Mouse (Mus musculus) thymus, postnatal 36 days (tissue): ENCODE measurements around the gene Utf1.

Experiments
- DNase-seq, 2 experiments: peaks; one replicate each; pipeline ENCODE4 v3.0.0; 2022; ENCODE audit warnings: mixed read lengths in 2 of 2

Gene Utf1

DNA sequence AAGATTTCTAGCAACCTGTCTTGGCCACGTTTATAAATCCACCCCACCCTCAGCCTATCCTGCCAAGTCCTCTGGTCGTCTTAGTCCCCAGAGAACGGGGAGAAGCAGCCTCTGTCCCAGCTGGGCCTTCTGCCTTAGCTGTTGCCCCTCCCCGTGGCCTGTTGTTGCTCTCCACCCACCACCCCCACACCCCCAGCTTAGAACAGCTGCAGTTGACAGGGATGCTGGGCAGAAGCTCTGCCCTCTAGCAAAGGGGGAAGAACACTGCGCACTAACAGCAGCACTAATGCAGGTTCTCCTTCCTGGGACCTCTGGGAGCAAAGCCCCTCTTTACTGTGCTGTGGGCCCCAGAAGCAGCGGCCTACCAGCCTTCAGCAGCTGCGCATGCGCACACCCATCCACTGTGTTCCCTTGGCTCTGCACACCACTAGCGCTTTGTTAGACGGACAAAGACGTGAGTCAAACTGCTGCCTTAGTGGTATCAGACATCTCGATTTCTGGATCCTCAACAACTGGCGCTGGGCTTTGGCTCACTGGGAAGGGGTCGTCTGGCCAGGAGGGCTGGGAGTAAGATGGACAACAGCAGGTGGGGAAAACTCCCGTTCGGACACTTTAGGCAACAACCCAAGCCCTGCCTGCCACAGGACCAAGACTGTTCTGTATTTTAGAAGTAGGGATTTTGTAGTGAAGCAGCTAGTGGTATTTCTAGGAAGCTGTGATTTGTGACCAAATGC is 2.9 kb upstream of the Utf1 start:
- no peak for DNase-seq

DNA sequence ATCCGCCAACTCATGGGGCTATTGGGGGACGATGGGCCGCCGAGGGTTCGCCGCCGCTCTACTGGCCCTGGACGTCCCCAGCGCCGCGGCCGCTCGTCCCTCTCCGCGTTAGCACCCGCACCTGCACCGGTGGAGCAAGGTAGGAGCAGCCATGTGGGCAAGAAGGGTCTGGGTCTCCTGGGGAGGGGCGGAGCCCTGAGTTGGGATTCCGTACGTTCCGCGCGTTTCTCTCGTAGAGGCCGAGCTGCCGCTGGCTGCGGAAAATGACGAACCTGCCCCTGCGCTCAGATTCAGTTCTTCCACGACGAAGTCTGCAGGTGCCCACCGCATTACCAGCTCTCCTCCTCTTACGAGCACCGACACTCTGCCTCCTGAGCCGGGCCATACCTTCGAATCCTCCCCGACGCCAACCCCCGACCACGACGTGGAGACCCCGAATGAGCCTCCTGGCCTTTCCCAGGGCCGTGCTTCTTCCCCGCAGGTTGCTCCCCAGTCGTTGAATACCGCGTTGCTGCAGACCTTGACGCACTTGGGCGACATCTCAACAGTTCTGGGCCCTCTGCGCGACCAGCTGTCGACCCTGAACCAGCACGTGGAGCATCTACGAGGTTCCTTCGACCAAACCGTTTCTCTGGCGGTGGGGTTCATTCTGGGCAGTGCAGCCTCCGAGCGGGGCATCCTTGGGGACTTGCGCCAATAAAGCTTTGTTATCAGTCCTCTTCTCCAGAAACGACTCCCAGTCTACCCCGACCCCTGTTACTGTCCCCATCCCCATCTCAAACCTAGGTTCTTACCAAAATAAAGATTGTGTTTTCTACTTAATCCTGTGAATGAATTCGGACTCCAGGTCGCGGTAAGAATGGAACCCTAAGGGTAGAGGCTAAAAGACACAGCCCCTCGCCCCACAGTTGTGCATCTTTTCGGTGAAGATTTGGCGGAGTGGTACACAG is 977 bp downstream of the Utf1 start:
- DNase-seq: no peak

DNA sequence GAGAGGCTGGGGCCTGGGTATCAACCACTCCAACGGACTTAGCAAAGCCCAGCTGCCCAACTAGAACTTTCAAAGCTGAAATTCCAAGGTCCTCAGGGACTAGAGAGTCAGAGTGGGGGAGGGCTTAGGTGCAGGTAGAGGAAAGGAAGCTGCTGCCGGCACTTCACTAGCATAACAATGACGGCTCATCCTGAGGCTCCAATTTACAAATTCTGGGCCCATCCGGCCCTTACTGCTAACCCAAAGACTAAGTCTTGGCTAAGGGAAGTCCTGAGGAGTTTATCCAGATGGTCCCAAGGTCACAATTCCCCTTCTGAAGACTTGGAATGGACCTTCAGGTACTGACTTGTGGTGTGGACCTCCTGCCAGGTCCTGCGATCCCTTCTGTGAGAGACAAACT is 1.9 kb downstream of the Utf1 start:
- no peak for DNase-seq

DNA sequence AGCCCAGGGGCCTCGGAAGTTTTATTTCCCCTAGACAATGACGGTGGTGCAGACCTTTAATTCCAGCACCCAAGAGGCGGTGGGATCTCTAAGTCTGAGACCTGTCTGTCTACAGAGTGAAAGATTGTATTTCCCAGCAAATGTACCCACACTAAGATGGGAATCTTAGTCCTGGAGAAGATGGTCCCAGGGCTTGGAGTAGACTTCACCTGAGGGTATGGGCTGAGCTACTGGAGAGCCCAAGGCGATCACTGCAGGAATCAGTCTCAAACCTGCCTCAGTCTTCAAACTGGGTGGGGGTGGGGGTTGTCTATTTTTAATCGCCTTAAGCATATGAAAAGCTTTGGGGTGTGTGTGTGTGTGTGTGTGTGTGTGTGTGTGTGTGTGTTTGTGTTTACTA is 2.4 kb downstream of the Utf1 start:
- DNase-seq: no peak

DNA sequence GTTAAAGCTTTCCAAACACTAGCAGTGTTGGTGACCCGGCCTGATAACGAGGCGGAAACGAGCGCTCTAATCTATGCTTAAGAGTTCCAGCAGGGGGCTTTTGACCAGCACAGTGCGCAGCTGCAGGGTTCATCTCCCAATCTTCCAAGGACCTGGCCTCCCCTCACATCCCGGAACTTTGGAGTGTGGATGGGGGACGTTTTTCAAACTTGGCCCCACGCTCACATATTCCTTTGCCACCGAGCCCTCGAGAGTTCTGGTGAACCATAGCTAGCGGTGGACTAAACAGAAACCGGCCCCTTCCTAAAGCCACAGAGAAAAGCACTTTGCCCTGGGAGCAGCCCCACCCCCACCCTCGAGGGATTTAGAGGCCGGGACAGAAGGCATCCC is 6.3 kb downstream of the Utf1 start:
- DNase-seq: peak in 1 of 2 experiments; percentile 25

DNA sequence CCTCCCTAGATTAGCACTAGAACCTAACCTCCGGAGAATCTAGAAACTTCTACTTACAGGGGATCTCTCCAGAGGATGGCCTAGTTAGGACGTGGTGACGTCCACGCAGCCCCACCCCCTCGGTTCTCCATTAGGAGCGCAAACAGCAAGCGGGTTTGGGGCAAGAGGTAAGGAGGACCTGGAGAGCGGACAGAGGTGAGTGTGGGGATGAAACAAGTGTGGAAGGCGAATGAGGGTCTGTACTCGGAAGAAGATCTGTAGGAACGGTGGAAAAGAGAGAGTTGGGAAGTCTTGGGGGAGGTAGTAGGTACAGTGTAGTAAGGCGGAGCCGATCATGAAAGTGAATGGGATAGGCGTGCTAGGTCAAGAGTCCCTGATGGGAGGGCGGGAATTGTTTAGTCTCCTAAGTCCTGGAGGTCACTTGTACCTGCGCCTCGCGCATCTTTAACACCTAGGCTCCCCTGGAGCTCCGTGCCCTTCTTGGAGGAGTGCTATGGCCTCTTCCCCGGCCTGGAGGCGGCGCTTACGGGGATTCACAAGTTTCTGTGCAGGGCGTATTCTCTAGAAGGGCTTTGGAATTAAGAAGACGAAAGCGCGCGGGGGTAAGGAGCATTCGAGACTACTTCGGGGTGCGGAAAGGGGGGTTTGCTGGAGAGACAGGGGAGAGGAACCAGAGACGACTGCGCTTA is 6.8 kb downstream of the Utf1 start:
- DNase-seq: peak; percentile 27 to 33

DNA sequence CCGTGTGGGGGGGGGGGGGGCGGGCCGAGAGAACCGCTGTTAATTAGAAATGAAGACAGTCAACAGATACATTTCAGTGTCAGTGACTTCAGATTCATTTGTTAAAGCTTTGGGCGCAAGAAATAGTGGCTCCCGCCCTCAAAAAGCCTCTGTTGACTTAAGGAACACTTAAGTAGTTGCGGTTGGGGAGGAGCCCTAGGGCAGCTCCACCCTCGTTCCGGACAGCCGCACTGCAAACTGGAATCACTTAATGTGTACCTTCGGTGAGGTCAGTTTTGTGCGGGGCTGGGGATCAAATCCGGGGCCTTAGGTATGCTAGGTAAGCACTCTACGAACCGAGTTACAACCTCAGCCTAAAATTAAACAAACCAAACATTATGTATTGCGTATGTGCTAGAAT is 7.5 kb downstream of the Utf1 start:
- DNase-seq: no peak

DNA sequence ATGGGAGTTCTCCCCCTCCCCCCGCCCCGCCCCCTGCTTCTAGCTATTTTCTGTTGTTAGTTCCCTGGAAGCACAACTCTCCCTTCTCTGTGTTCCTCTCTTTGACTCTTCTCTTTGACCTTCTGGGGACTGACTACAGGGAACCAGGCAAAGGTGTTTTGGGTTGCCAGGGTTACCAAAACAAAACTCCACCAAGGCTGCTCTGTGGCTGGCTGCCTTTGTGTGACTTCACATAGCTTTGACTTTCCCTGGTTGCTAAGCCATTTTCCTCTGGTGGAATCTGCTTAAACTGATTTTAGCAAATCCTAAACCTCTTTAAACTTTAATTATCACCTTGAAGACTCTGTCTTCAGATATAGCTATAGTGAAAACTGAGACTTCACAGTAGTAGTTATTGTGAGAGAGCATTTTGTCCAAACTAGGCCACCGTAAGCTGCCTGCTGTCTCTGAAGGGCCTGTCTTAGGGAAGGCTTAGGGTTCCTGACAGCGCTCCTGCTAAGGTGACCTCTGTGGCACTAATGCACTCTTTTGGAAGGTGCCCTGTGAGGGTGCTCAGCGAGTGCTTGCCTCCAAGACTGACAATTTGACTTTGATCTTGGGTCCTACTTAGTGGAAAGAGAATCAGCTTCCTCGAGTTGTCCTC is 8.5 kb downstream of the Utf1 start:
- no peak for DNase-seq

DNA sequence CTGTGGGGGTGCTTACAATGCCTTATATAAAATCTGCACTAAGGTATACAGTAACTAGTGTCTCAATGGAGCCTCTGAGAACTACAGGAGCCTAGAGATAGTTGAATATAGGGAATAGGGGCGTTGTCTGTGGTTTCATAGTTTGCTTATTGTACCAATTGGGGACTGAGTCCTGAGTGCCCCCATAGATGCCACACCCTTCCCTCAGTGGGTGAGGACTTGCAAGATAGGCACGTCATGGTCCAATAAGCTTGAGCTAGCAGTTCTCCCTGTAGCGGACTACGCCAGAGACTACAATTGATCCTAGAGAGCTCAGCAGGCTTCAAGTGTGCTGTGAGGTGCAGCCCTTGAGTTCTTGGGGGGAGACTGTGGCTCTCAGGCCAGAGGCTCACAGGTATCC is 11.9 kb downstream of the Utf1 start:
- DNase-seq: no peak

DNA sequence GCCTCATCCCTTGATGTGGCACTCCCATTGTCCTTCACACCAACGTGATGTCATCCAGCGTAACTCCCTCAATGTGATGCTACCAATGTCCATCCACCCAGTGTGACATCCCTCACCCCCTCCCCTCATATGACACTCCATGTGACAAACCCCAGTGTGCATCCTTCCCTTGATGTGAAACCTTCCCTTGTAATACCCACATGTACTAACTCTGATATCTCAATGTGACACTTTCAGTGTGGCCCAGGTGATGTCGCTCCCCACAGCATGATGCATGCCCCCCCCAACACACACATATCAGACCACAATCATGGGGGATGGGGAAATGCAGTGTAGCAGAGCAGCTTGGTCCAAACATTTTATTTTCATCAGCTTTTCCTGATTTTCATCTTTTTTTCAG is 13.1 kb downstream of the Utf1 start:
- no peak for DNase-seq

DNA sequence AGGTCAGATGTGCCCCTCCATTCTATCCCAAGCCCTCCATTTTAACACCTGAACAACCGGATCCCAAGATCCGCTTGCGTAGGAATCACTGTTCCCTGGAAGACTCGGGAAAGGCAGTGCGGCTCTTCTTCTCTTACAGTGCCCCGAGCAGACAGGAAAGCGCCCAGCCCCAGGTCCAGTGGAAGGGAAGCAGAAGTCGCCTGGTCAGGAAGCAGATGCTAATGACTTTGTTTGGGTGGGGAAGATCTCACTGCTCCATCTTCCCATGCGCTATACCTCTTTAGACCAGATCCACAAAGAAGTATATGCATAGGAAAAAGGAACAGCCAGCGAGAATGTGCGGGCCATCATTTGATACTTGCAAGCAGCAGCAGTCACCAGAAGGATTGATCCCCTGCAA is 13.8 kb downstream of the Utf1 start:
- no peak for DNase-seq

DNA sequence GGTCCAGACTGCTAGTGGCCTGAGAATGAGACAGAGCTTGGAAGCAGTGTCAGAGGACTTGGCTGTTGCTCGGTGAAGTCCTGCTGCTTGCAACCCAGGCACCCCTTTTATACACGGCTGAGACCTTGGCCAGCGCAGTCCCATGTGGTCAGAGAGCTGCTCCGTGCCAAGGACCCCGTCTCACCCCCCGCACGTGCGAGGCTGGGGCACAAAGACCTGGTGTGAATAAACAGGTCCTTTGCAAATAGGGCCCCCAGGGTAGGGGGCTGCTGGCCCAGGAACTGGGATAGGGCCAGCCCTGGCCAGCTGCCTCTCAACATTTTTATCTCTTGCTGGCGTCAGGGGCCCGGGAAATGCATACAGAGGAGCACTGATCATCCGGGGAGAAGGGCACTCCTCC is 14.4 kb downstream of the Utf1 start:
- no peak for DNase-seq

DNA sequence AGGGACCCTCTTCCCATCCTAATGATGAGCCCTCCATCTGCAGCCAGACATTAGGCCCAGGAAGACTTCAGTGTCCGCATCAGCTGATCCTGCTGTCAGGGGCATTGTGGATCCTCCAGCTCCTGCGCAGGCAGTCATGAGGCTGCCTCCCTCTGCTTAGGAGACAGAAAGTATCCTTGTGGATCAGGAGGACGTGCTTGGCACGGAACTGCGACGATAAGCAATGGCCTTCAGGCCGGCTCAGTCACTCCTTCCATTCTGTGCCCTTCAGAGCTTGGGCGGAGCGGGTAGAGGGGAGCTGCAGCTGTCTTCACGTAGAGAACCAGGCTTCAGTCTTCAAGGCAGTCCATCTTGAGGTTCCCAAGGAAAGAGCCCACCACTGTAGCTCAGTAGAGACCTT is 17.6 kb downstream of the Utf1 start:
- DNase-seq: no peak

DNA sequence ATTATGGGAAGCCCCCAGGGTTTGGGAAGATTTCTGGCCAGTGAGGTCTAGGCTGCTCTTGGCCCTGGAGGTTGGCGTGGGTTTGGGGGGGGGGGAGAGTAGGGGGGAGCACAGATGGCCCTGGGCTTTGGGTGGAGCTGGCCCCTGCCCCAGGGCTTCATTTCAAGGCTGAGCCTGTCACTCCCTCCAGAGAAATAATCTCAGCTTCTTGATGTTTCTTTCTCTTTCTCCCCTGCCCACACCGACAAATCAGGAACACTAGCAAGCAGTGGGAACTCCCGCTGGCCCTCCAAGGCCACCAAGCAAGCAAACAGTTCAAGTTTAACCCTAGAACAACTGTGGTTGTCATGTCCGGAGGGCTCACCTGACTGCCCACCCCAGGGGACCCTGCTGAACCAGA is 20.2 kb downstream of the Utf1 start:
- no peak for DNase-seq

DNA sequence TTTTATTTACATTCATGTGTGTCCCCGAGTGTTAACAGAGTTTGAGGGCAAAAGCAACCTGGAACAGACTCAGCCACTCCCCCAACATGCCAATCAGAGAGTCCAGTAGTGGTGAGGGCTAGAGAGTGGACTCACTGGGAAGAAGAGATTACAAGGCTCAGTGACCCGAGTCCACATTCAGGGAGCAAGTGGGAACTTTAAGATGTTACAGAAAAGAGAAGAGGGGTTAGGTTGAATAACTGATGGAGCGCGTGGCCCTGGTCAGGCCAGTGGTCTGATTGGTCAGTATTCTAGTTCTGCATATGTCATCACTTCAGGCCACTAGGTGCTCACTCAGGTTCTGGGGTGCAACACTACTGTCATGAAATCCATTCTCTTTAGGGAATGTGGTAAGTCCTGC is 23.6 kb downstream of the Utf1 start:
- no peak for DNase-seq

DNA sequence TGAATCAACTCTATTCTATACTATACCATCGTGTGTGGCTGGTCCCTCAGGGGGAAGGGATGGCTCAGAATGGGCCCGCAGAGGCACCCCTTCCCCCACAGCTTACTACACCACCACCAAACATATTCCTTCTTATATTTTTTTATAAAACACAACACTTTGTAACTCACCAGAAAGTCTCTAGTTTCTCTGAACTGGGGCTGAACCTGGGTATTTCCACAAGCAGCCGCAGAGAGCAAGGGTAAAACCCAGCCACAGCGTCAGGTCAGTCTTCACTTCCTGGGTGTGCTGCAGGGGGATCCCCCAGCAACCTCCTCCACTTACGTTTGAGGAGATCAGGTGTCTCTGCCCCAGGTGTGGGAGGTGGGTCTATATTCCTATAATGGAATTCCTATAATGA is 24.8 kb downstream of the Utf1 start:
- DNase-seq: peak in 1 of 2 experiments; percentile 28

DNA sequence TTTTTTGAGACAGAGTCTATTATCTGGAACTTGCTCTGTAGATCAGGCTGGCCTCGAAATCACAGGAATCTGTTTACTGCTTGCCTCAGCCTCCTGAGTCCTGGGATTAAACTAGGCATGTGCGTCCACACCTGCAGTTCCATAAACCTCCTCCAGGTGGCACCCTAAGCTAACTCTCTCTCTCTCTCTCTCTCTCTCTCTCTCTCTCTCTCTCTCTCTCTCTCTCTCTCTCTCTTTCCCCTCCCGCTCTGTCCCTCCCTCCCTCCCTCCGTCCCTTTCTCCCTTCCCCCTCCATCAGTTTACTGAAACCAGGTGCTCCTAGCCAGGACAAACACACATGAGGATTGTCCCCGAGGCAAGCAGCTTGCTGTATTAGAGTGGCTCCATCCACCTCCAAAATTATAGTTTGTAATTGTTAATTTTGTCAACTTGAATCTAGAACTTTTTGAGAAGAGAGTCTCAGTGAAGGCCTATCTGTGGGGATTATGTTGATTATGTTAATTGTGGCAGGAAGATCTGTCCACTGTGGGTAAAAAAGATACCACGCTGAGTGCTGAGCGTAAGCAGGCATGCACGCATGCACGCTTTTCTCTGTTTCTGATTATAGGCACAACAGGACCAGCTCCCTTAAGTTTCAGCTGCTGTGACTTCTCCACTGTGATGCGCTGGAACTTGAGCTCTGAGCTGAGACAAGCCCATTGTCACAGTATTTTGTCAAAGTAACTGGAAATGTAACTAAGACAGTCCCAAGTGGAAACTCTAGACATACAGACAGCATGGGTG is 25.9 kb downstream of the Utf1 start:
- peak; percentile 70 to 75 for DNase-seq

DNA sequence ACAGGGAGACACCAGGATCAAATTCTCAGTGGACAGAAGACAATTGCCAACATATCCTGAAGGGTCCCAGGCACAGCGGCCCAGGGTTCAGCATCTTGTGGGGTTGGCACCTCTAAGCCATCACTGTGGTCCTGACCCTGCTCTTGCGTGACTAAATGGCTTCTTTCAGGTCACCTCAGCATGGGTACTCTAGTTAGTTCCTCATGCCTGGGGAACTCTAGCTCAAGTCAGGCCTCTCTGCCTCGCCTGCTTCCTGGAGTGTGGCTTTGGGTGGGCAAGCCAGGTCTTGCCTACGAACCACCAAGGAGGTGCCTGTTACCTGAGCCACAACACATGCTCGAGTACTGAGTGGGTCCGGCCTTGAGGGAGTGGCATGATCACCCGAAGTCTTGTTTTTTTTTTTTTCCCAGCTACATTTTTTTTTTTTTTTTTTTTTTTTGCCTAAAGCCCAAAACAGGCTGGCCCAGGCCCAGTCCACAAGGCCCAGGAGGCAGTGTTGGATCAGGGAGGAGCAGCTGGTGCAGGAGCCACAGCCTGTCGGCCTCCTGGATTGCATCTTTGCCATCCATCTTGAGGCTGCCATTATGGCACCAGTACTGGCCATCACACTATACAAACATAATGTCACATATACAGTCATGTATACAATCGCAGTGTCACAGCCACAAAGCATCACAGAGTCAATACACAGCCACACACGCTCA is 26.8 kb downstream of the Utf1 start:
- no peak for DNase-seq

DNA sequence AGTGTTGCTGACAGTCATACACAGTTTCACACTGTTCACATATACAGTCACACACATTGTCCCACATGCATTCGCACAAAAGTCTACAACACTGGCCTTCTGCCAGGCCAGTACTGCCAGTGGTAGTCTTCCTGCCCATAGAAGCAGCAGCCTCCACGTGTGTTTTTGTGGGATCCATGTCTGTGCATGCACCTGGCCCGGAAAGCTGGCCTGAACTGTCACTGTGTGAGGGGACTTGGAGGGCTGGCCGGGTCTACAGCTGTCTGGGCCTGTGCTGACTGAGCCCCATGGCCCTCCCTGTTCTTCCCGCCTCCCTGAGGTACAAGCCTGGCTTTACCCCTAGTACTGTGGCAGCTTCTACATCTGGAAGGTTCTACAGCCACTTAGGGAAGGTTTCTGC is 27.4 kb downstream of the Utf1 start:
- DNase-seq: no peak

DNA sequence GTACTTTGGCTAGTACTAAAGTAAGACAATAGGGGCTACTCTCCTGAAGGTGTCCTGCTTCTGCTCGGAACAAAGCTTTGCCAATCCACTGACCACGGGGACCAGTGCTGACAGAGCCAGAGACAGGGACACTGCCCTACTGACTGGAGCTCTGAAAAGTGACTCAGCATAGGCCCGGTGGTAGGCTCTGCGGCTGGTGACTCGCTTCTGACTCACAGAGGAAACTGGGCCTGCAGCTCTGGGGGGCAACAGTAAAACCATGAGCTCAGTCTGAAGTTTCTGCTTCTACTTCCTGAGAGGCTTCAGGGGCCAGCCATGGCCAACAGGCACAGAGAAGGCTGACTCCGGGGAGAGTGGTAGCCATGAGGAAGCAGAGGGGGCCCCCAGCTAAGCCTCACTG is 27.8 kb downstream of the Utf1 start:
- no peak for DNase-seq

DNA sequence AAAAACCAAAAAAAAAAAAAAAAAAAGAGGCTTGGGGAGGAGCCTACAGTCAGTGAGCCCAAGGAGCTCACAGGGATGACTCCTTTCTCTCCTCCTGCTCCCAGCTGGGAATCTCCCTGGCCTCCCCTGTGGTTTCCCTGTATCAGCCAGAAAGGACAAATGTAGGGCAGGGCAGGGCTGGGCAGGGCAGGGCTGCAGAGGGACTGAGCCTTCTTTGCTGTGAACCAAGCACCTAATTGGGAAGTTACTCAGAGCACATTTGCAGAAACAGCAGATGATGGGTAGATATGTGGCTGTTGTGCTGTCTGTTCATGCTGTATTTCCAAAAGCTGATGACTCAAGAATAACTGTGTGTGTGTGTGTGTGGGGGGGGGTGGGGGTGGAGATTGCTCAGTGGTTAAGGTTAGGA is 29.3 kb downstream of the Utf1 start:
- DNase-seq: no peak

DNA sequence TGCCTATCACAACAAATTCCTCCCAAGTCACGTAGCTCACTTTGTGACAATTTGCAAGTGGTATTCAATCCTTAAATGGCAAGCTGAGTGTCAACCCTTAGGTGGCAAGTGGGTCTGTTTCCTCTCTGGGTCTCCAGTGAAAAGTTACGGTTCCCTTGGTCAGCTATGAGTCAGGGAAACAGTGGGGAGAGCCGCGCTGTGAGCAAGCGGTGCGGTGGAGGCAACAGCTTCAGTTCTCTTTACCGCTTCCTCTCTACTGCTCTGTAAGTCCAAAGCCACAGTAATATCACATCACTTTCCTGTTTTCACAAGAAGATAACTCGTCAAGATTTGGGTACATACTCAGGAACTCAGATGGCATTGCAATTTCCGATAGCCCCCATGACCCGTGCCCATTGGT is 30.7 kb downstream of the Utf1 start:
- no peak for DNase-seq
